ENCODE assay signal across 30 mouse cellular contexts in genomic region chr7:99227267-99227666, GRCm38 (mm10). TPM values are rescaled to one million over a fixed set of nuclear protein-coding genes. Genes with fewer than 3 reads are reported as not detected.
DNase-seq lines count a peak whose midpoint lies in the region; ATAC-seq and TF ChIP-seq lines count a peak whose summit lies in the region.
"Had no signal": no experiment of that assay in that cellular context is flagged by ENCODE, and none has a peak within 500 bp of the region (broad histone marks: within the 10 kb centered on the region; RNA-seq: fewer than 3 reads in every experiment).

No protein-coding gene starts in this region.

- no peak for ATAC-seq in kidney, embryonic 15.5 days (replicated peaks; ENCODE audit: low FRiP score)
- no peak; the same call in 1 of the 2 replicates for ATAC-seq in liver, embryonic 16.5 days (ENCODE audit: low read depth)
- ATAC-seq in liver, embryonic 12.5 days = no peak
- ATAC-seq: forebrain, embryonic 15.5 days; hindbrain, embryonic 16.5 days; Patski had no signal

- peak; percentile 14 for DNase-seq in kidney, adult 2 months
- DNase-seq in lung, postnatal 36 days = peak; percentile 34
- no peak for DNase-seq in lung, adult 18-20 months
- DNase-seq in yolk sac, embryonic 10.5 days (ENCODE audit: low spot score) = peak; percentile 48
- no peak for DNase-seq in adipocyte (ENCODE audit: low spot score)
- DNase-seq: adrenal gland, adult 2 months; adrenal gland, postnatal 14 days; B cell, adult 2 months; cerebellum, adult 11 months; cerebellum, adult 2 months; cerebellum, adult 9-11 months; cerebellum, postnatal 25 days; gastrocnemius, postnatal 10 days; gastrocnemius, postnatal 36 days; heart, postnatal 10 days; heart, postnatal 36 days had no signal

- H3K4me1 ChIP-seq in kidney, adult 2 months (ENCODE audit: control insufficient read depth, insufficient read depth, low read length) = peaks cover 11% of the 10 kb centered on the region; the same call in 1 of the 2 replicates
- H3K4me1 ChIP-seq in kidney, embryonic 15.5 days = 0 out of 2 replicates have a peak, but pooled peaks cover 2% of the 10 kb centered on the region
- H3K4me1 ChIP-seq in liver, embryonic 16.5 days (ENCODE audit: control insufficient read depth, low read depth, low read length) = peaks cover 16% of the 10 kb centered on the region
- H3K4me1 ChIP-seq in liver, embryonic 12.5 days = peaks cover 24% of the 10 kb centered on the region
- H3K4me1 ChIP-seq: embryonic facial prominence, embryonic 12.5 days; embryonic facial prominence, embryonic 15.5 days; forebrain, embryonic 12.5 days; forebrain, embryonic 15.5 days; heart, embryonic 15.5 days; hindbrain, embryonic 13.5 days had no signal

- H3K27me3 ChIP-seq in kidney, adult 2 months (replicated peaks; ENCODE audit: control insufficient read depth, insufficient read depth, low read length) = no peaks in the 10 kb centered on the region
- no peaks in the 10 kb centered on the region for H3K27me3 ChIP-seq in kidney, embryonic 15.5 days
- H3K27me3 ChIP-seq in liver, embryonic 16.5 days (ENCODE audit: control insufficient read depth, insufficient read depth, low read depth, low read length) = no peaks in the 10 kb centered on the region
- no peaks in the 10 kb centered on the region for H3K27me3 ChIP-seq in liver, embryonic 12.5 days (replicated peaks)
- H3K27me3 ChIP-seq: embryonic facial prominence, embryonic 12.5 days; embryonic facial prominence, embryonic 15.5 days; forebrain, embryonic 12.5 days; forebrain, embryonic 15.5 days; heart, embryonic 12.5 days; heart, embryonic 15.5 days; hindbrain, embryonic 13.5 days had no signal

- H3K27ac ChIP-seq in kidney, adult 2 months (ENCODE audit: insufficient read depth, low read depth, low read length) = no peak overlapping the region
- no peak overlapping the region for H3K27ac ChIP-seq in kidney, embryonic 15.5 days
- H3K27ac ChIP-seq in liver, embryonic 16.5 days (ENCODE audit: low read length) = peak overlapping the region; percentile 10; the same call in 1 of the 2 replicates
- no peak overlapping the region for H3K27ac ChIP-seq in liver, embryonic 12.5 days
- H3K27ac ChIP-seq: embryonic facial prominence, embryonic 12.5 days; embryonic facial prominence, embryonic 15.5 days; forebrain, embryonic 12.5 days; forebrain, embryonic 15.5 days; heart, embryonic 15.5 days; hindbrain, embryonic 10.5 days; hindbrain, embryonic 13.5 days had no signal

- 76% methylated on average over 4 of the region's 4 CpGs for WGBS in kidney, adult 2 months
- WGBS in kidney, embryonic 15.5 days = 97% methylated on average over 4 of the region's 4 CpGs
- WGBS in liver, embryonic 16.5 days (ENCODE audit: insufficient replicate concordance) = 66% methylated on average over 4 of the region's 4 CpGs
- 78% methylated on average over 4 of the region's 4 CpGs for WGBS in liver, embryonic 12.5 days (ENCODE audit: insufficient replicate concordance)

- H3K36me3 ChIP-seq in kidney, adult 2 months (ENCODE audit: control insufficient read depth, insufficient read depth, low read length) = no peaks in the 10 kb centered on the region
- H3K36me3 ChIP-seq in kidney, embryonic 15.5 days = no peaks in the 10 kb centered on the region
- no peaks in the 10 kb centered on the region for H3K36me3 ChIP-seq in liver, embryonic 16.5 days (ENCODE audit: control insufficient read depth, insufficient read depth)
- H3K36me3 ChIP-seq in liver, embryonic 12.5 days = 0 out of 2 replicates have a peak, but pooled peaks cover 11% of the 10 kb centered on the region
- H3K36me3 ChIP-seq: embryonic facial prominence, embryonic 12.5 days; embryonic facial prominence, embryonic 15.5 days; forebrain, embryonic 12.5 days; forebrain, embryonic 15.5 days; G1E; heart, embryonic 12.5 days; heart, embryonic 15.5 days; hindbrain, embryonic 13.5 days had no signal

- TF ChIP-seq POLR2A in kidney, adult 2 months (IDR thresholded peaks at IDR 0.05; ENCODE audit: low read depth, low read length) = no peak

- H3K4me3 ChIP-seq in kidney, adult 2 months (ENCODE audit: insufficient read depth, low read depth, low read length) = no peak overlapping the region
- no peak overlapping the region for H3K4me3 ChIP-seq in kidney, embryonic 15.5 days (replicated peaks)
- H3K4me3 ChIP-seq in liver, embryonic 16.5 days (ENCODE audit: low read depth, low read length) = no peak overlapping the region
- no peak overlapping the region for H3K4me3 ChIP-seq in liver, embryonic 12.5 days
- H3K4me3 ChIP-seq: embryonic facial prominence, embryonic 12.5 days; embryonic facial prominence, embryonic 15.5 days; forebrain, embryonic 12.5 days; forebrain, embryonic 15.5 days; heart, embryonic 12.5 days; heart, embryonic 15.5 days; hindbrain, embryonic 10.5 days; hindbrain, embryonic 13.5 days had no signal

- no peak overlapping the region for H3K4me2 ChIP-seq in kidney, embryonic 15.5 days
- H3K4me2 ChIP-seq in liver, embryonic 16.5 days (ENCODE audit: low read depth, low read length) = no peak overlapping the region
- no peak overlapping the region for H3K4me2 ChIP-seq in liver, embryonic 12.5 days
- H3K4me2 ChIP-seq: embryonic facial prominence, embryonic 12.5 days; embryonic facial prominence, embryonic 15.5 days; forebrain, embryonic 12.5 days; forebrain, embryonic 15.5 days; heart, embryonic 12.5 days; heart, embryonic 15.5 days; hindbrain, embryonic 13.5 days had no signal

- no peak overlapping the region for H3K9ac ChIP-seq in kidney, embryonic 15.5 days
- H3K9ac ChIP-seq in liver, embryonic 16.5 days (ENCODE audit: low read depth, low read length) = no peak overlapping the region
- no peak overlapping the region for H3K9ac ChIP-seq in liver, embryonic 12.5 days
- H3K9ac ChIP-seq: embryonic facial prominence, embryonic 12.5 days; embryonic facial prominence, embryonic 15.5 days; forebrain, embryonic 12.5 days; forebrain, embryonic 15.5 days; heart, embryonic 12.5 days; heart, embryonic 15.5 days; hindbrain, embryonic 13.5 days had no signal

- TF ChIP-seq CTCF in kidney, adult 2 months (conservative IDR thresholded peaks at IDR 0.05; ENCODE audit: insufficient read depth, insufficient read length, low read depth, low read length) = no peak; the same call in 1 of the 2 replicates

- H3K9me3 ChIP-seq in kidney, embryonic 15.5 days (replicated peaks) = no peaks in the 10 kb centered on the region
- H3K9me3 ChIP-seq in liver, embryonic 16.5 days (replicated peaks; ENCODE audit: control insufficient read depth, low read length) = no peaks in the 10 kb centered on the region
- H3K9me3 ChIP-seq in liver, embryonic 12.5 days (replicated peaks) = no peaks in the 10 kb centered on the region
- H3K9me3 ChIP-seq: embryonic facial prominence, embryonic 12.5 days; embryonic facial prominence, embryonic 15.5 days; forebrain, embryonic 12.5 days; forebrain, embryonic 15.5 days; G1E; heart, embryonic 12.5 days; heart, embryonic 15.5 days; hindbrain, embryonic 10.5 days; hindbrain, embryonic 13.5 days had no signal

RNA-seq across cellular contexts. Expression of gene Mogat2, which starts 11.2 kb away (rescaled TPM):
- 29.6 and 29.7 TPM in 2 replicates for polyA plus RNA-seq in kidney, adult 2 months (2012; rRNA removed)
- polyA plus RNA-seq in kidney, embryonic 15.5 days (2015; fragmentation: Nextera tagmentation; extraction: Ambion mirVana) = 6.6 and 7.7 TPM in 2 replicates
- 23.8 and 24.9 TPM in 2 replicates for polyA plus RNA-seq in liver, embryonic 16.5 days (2015; fragmentation: Nextera tagmentation; extraction: Ambion mirVana)
- 28.8 and 33.9 TPM in 2 replicates for polyA plus RNA-seq in liver, embryonic 12.5 days (2016; fragmentation: Nextera tagmentation; extraction: Ambion mirVana)
- polyA plus RNA-seq: cerebellum, adult 2 months; Patski had no signal

RNA-seq across cellular contexts. Expression of gene Map6, which starts 40.0 kb away (rescaled TPM):
- polyA plus RNA-seq in kidney, adult 2 months (2012; rRNA removed) = 1.8 and 2.4 TPM in 2 replicates
- 2.1 and 4.2 TPM in 2 replicates for polyA plus RNA-seq in kidney, embryonic 15.5 days (2015; fragmentation: Nextera tagmentation; extraction: Ambion mirVana)
- 0.07 TPM in 1 of 2 replicates, not detected in the other for polyA plus RNA-seq in liver, embryonic 16.5 days (2015; fragmentation: Nextera tagmentation; extraction: Ambion mirVana)
- 0.13 and 0.25 TPM in 2 replicates for polyA plus RNA-seq in liver, embryonic 12.5 days (2016; fragmentation: Nextera tagmentation; extraction: Ambion mirVana)
- polyA plus RNA-seq: G1E had no signal

RNA-seq across cellular contexts. Expression of gene Dgat2, which starts 44.7 kb away (rescaled TPM):
- polyA plus RNA-seq in kidney, adult 2 months (2012; rRNA removed) = 286 and 363 TPM in 2 replicates
- 29.0 and 31.2 TPM in 2 replicates for polyA plus RNA-seq in kidney, embryonic 15.5 days (2015; fragmentation: Nextera tagmentation; extraction: Ambion mirVana)
- polyA plus RNA-seq in liver, embryonic 16.5 days (2015; fragmentation: Nextera tagmentation; extraction: Ambion mirVana) = 168 and 194 TPM in 2 replicates
- 57.5 and 59.3 TPM in 2 replicates for polyA plus RNA-seq in liver, embryonic 12.5 days (2016; fragmentation: Nextera tagmentation; extraction: Ambion mirVana)

Comparison
In these comparisons a context has a peak if more than half of its experiments do, and no peak if none do; other contexts are left out.
1. DNase-seq: peak in kidney, adult 2 months (single experiment), lung, postnatal 36 days (single experiment) and yolk sac, embryonic 10.5 days (single experiment); none in lung, adult 18-20 months (0 of 2) and adipocyte (single experiment).